Mouse (Mus musculus) frontal cortex, postnatal 14 days (tissue): Measurements from ENCODE around the gene Akr7a5.
A peak's percentile ranks its signal among the peaks of the same experiment; 100 is the strongest.

Source experiments
- DNase-seq, 2 experiments: peaks; one replicate each; pipeline ENCODE4 v3.0.0; 2022; ENCODE audit warnings: low spot score in 2 of 2

Gene Akr7a5

GRCm38 (mm10) chr4:139310171-139310898 lies at the start of gene Akr7a5, which contains the start of gene Pqlc2:
Akr7a5 (plus strand) TSS chr4:139310744.
Pqlc2 (minus strand) TSS chr4:139310708.
- peak; percentile 92 to 99 for DNase-seq

GRCm38 (mm10) chr4:139262981-139263380 lies 47.6 kb upstream of the Akr7a5 start:
- no peak for DNase-seq

GRCm38 (mm10) chr4:139265783-139266499 lies 44.6 kb upstream of the Akr7a5 start:
- no peak for DNase-seq

- DNase-seq = no peak
These were observed 44.1 kb upstream of the Akr7a5 start for GRCm38 (mm10) chr4:139266500-139266865.

- DNase-seq = no peak
These were observed 43.2 kb upstream of the Akr7a5 start for GRCm38 (mm10) chr4:139267335-139267734.

- no peak for DNase-seq
These were observed 42.3 kb upstream of the Akr7a5 start for GRCm38 (mm10) chr4:139268242-139268641.

GRCm38 (mm10) chr4:139270168-139270567 lies 40.4 kb upstream of the Akr7a5 start:
- DNase-seq = no peak

- no peak for DNase-seq
These were observed 39.0 kb upstream of the Akr7a5 start for GRCm38 (mm10) chr4:139271562-139271961.

GRCm38 (mm10) chr4:139272951-139273680 lies 37.4 kb upstream of the Akr7a5 start:
- DNase-seq = no peak

GRCm38 (mm10) chr4:139274573-139274972 lies 36.0 kb upstream of the Akr7a5 start:
- DNase-seq = no peak

- DNase-seq = no peak
These were observed 34.1 kb upstream of the Akr7a5 start for GRCm38 (mm10) chr4:139276411-139276810.

GRCm38 (mm10) chr4:139280530-139280929 lies 30.0 kb upstream of the Akr7a5 start:
- no peak for DNase-seq

- DNase-seq = no peak
These were observed 28.7 kb upstream of the Akr7a5 start for GRCm38 (mm10) chr4:139281791-139282345.

GRCm38 (mm10) chr4:139282955-139283417 lies 27.6 kb upstream of the Akr7a5 start:
- DNase-seq = no peak

- no peak for DNase-seq
These were observed 25.7 kb upstream of the Akr7a5 start for GRCm38 (mm10) chr4:139284877-139285276.

GRCm38 (mm10) chr4:139286234-139286633 lies 24.3 kb upstream of the Akr7a5 start:
- no peak for DNase-seq

- DNase-seq = peak; percentile 70 to 77
These were observed 23.3 kb upstream of the Akr7a5 start for GRCm38 (mm10) chr4:139287122-139287863.

GRCm38 (mm10) chr4:139289017-139289416 lies 21.5 kb upstream of the Akr7a5 start:
- DNase-seq = peak in 1 of 2 experiments; percentile 53

GRCm38 (mm10) chr4:139291099-139291498 lies 19.4 kb upstream of the Akr7a5 start:
- DNase-seq = no peak

- DNase-seq = no peak
These were observed 18.5 kb upstream of the Akr7a5 start for GRCm38 (mm10) chr4:139292038-139292437.

GRCm38 (mm10) chr4:139297566-139297965 lies 13.0 kb upstream of the Akr7a5 start:
- DNase-seq = no peak
